Mouse (Mus musculus) midbrain, embryonic 15.5 days (tissue): Measurements from ENCODE around the gene Nfic. TPM values are rescaled to one million over a fixed set of nuclear protein-coding genes. Genes with fewer than 3 reads are reported as not detected.

Source experiments
- ATAC-seq: fragments of 200-750 bp; cut with Nextera tagmentation; replicated peaks from 2 replicates; pipeline ENCODE4 v1.8.0; 2017; ENCODE audit warnings: moderate TSS enrichment
- H3K27ac ChIP-seq: fragments of 300-500 bp; sonication (generic); 2 replicates; pipeline ENCODE4 v1.5.1; 2015; ENCODE audit warnings: mild to moderate bottlenecking, inconsistent platforms
- H3K27me3 ChIP-seq: fragments of 300-500 bp; sonication (generic); replicated peaks from 2 replicates; pipeline ENCODE4 v1.6.1; 2015; ENCODE audit warnings: inconsistent platforms
- H3K36me3 ChIP-seq: fragments of 300-500 bp; sonication (generic); replicated peaks from 2 replicates; pipeline ENCODE4 v1.6.1; 2015; ENCODE audit warnings: inconsistent platforms
- H3K4me1 ChIP-seq: fragments of 300-500 bp; sonication (generic); 2 replicates; pipeline ENCODE4 v1.6.1; 2015; ENCODE audit warnings: inconsistent platforms
- H3K4me2 ChIP-seq: fragments of 300-500 bp; sonication (generic); 2 replicates; pipeline ENCODE4 v1.6.1; 2015; ENCODE audit warnings: inconsistent platforms, mild to moderate bottlenecking, moderate library complexity
- H3K4me3 ChIP-seq: fragments of 300-500 bp; sonication (generic); 2 replicates; pipeline ENCODE4 v1.5.1; 2015; ENCODE audit warnings: mild to moderate bottlenecking, inconsistent platforms
- H3K9ac ChIP-seq: fragments of 300-500 bp; sonication (generic); 2 replicates; pipeline ENCODE4 v1.6.1; 2015; ENCODE audit warnings: mild to moderate bottlenecking, inconsistent platforms
- H3K9me3 ChIP-seq: fragments of 300-500 bp; sonication (generic); 2 replicates; pipeline ENCODE4 v1.6.1; 2016; ENCODE audit warnings: inconsistent platforms
- WGBS: fragments of 180-500 bp; shearing (Covaris S2); methylation state at CpG from one replicate; pipeline ENCODE4 v1.1.7; 2015; ENCODE audit warnings: mixed read lengths; 5-methylcytosine and 5-hydroxymethylcytosine counted together
- polyA plus RNA-seq: library from polyadenylated mRNA; unstranded; fragments of >200 nt; fragmentation: Nextera tagmentation; extraction: Ambion mirVana; gene quantifications from 2 replicates; pipeline ENCODE4 v1.2.1, GENCODE M21; 2015

Gene Nfic
- polyA plus RNA-seq, 1 experiment from 2014 or later = 18.1 TPM

GRCm38 (mm10) chr10:81432169-81432867, 23.1 kb downstream of the Nfic start:
- ATAC-seq = peak; percentile 7; the same call in 1 of the 2 replicates
- peak overlapping the region; percentile 6; the same call in 1 of the 2 replicates for H3K9ac ChIP-seq
- no peaks in the 10 kb centered on the region for H3K9me3 ChIP-seq
- peak overlapping the region; percentile 55; the same call in 1 of the 2 replicates for H3K27ac ChIP-seq
- no peaks in the 10 kb centered on the region for H3K36me3 ChIP-seq
- H3K4me3 ChIP-seq = peak overlapping the region; percentile 26
- H3K4me1 ChIP-seq = peaks cover 41% of the 10 kb centered on the region
- 63% methylated on average over 21 of the region's 21 CpGs for WGBS
- H3K27me3 ChIP-seq = peaks cover 2% of the 10 kb centered on the region
- H3K4me2 ChIP-seq = peak overlapping the region; percentile 55

DNA sequence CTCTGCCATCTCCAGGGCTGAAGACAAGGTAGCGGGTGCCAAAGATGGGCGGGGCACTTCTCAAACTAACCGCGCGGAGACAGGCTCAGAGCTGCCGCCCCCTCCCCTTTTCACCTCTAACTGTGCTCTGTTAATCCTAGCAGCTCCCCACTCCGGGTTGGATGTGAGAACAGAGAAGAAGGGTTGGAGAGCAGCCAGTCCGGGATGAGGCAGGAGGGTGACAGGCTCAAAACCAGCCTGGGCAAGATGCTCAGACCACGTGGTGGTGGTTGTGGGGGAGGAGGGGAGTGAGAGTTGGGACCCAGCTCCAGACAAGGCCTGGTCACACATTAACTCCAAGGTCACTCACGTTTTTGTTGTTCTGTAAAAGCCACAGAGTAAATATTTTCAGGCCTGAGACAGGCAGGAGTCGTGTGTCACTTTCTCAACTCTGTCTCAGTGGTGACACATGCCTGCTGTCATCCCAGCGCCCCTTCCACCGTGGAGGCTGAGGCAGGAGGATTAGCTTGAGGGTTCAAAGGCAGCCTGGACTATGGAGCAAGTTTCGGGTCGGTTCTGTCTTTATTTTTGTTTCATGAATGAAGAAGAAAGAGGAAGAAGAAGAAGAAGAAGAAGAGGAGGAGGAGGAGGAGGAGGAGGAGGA, 23.8 kb downstream of the Nfic start:
- H3K4me2 ChIP-seq = peak overlapping the region; percentile 88
- peak overlapping the region; percentile 76; the same call in 1 of the 2 replicates for H3K9ac ChIP-seq
- peaks cover 4% of the 10 kb centered on the region for H3K27me3 ChIP-seq
- H3K4me1 ChIP-seq = peaks cover 47% of the 10 kb centered on the region
- no peaks in the 10 kb centered on the region for H3K9me3 ChIP-seq
- 16% methylated on average over 15 of the region's 15 CpGs for WGBS
- ATAC-seq = no peak
- H3K36me3 ChIP-seq = no peaks in the 10 kb centered on the region
- H3K27ac ChIP-seq = peak overlapping the region; percentile 94
- H3K4me3 ChIP-seq = peak overlapping the region; percentile 72

- Histone ChIP-seq H3K4me2 (peak overlapping the region; percentile 88), H3K4me3 (peak overlapping the region; percentile 72), H3K9ac (peak overlapping the region; percentile 76), H3K27me3 (peaks cover 4% of the 10 kb centered on the region), H3K4me1 (peaks cover 54% of the 10 kb centered on the region), H3K36me3 (no peaks in the 10 kb centered on the region), H3K27ac (peak overlapping the region; percentile 94), H3K9me3 (no peaks in the 10 kb centered on the region)
- peak; percentile 12 for ATAC-seq
- WGBS = 1% methylated on average over 60 of the region's 70 CpGs
Observed at GRCm38 (mm10) chr10:81430831-81431525, 24.5 kb downstream of the Nfic start.

DNA sequence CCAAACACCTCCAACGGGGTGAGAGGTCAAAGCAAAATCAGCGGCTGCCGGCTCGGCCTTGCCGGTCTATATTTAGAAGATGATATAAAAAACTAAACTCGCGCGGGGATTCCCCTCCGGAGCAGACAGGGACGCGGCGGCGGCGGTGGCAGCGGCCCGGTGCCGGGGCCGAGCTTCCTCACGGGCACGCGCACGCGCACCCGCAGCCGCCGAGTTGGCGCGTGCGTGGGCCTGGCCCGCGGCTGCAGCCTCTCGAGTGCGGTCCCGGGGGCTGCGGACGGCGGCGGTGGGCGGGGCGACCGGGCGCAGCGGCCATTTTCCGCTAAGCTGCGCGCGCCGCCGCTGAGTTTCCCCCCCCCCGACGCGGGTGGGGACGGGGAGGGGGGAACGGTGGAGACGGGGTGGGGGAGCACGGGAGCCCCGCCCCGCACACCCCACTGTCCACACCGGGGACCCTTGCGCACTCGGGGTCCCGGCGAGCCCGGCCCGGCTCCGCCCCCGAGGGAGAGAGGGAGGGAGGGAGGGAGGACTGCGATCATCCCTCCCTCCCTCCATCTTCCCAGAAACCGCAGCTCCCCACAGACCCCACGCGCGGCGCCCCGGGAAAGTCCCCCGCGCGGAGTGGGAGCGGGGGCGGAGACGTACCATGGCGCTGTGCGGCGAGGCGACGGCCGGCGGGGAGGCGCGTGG, 25.1 kb downstream of the Nfic start:
- Histone ChIP-seq H3K4me3 (peak overlapping the region; percentile 72), H3K9me3 (no peaks in the 10 kb centered on the region), H3K4me2 (peak overlapping the region; percentile 88), H3K27ac (peak overlapping the region; percentile 94), H3K9ac (peak overlapping the region; percentile 76), H3K27me3 (peaks cover 4% of the 10 kb centered on the region), H3K36me3 (no peaks in the 10 kb centered on the region), H3K4me1 (peaks cover 59% of the 10 kb centered on the region)
- peak; percentile 19 for ATAC-seq
- 1% methylated on average over 51 of the region's 89 CpGs for WGBS

DNA sequence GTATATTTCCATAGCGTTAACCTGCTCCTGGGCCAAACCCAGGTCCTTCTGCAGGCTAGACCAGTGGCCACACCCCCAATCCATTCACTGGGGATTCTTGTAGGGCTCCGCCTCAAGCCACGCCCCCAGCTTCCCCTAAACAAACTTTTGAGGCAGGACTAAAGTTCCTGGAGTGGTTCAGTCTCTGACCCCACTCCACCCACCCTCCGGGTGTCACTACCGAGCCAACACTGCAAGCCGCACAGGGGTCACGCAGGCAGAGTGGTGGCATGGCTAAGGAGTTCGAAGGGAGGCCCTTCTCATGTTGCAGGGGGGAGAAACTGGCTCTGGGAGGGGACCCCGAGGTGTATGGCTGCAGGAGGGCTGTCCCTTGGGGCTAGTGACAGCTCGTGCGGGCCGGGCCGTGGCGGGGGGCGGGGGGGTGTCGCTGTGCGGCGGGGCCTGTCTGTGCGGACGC, 25.8 kb downstream of the Nfic start:
- H3K4me3 ChIP-seq = peak overlapping the region; percentile 72
- H3K4me2 ChIP-seq = peak overlapping the region; percentile 88
- peak overlapping the region; percentile 76 for H3K9ac ChIP-seq
- WGBS = 1% methylated on average over 20 of the region's 20 CpGs
- no peaks in the 10 kb centered on the region for H3K36me3 ChIP-seq
- H3K27ac ChIP-seq = peak overlapping the region; percentile 94
- ATAC-seq = no peak
- peaks cover 4% of the 10 kb centered on the region for H3K27me3 ChIP-seq
- peaks cover 60% of the 10 kb centered on the region for H3K4me1 ChIP-seq
- H3K9me3 ChIP-seq = no peaks in the 10 kb centered on the region

DNA sequence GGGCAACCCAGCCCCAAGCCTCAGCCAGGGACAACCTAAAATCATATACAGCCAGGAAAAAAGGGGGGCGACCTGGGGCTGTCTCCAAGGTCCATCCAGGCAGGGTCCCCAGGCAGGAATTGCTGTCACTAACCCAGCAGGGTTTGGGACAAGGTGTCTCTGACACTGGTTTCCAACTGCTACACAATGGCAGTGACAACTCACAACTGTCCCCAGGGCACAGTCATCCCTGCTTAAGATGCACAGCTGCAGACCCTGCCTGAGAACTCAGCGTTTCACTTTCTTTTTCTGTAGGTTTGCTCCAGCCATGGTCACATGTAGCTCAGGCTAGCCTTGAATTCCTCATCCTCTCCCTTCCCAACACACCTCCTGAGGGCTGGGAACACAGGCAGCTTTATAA, 26.3 kb downstream of the Nfic start:
- Histone ChIP-seq H3K9ac (no peak overlapping the region), H3K4me2 (peak overlapping the region; percentile 88), H3K27ac (no peak overlapping the region), H3K36me3 (no peaks in the 10 kb centered on the region), H3K4me3 (peak overlapping the region; percentile 72; the same call in 1 of the 2 replicates), H3K27me3 (peaks cover 4% of the 10 kb centered on the region), H3K4me1 (peaks cover 64% of the 10 kb centered on the region), H3K9me3 (no peaks in the 10 kb centered on the region)
- WGBS = 28% methylated on average over 2 of the region's 2 CpGs
- ATAC-seq = no peak

- peaks cover 66% of the 10 kb centered on the region for H3K4me1 ChIP-seq
- ATAC-seq = no peak
- H3K9me3 ChIP-seq = no peaks in the 10 kb centered on the region
- H3K27me3 ChIP-seq = peaks cover 4% of the 10 kb centered on the region
- WGBS = 93% methylated on average over 7 of the region's 7 CpGs
- H3K36me3 ChIP-seq = no peaks in the 10 kb centered on the region
- H3K27ac ChIP-seq = no peak overlapping the region
- no peak overlapping the region for H3K9ac ChIP-seq
- no peak overlapping the region for H3K4me3 ChIP-seq
- no peak overlapping the region for H3K4me2 ChIP-seq
Observed at GRCm38 (mm10) chr10:81428507-81428870, 26.9 kb downstream of the Nfic start.

GRCm38 (mm10) chr10:81427804-81428506, 27.5 kb downstream of the Nfic start:
- Histone ChIP-seq H3K4me3 (no peak overlapping the region), H3K36me3 (no peaks in the 10 kb centered on the region), H3K4me2 (no peak overlapping the region), H3K9me3 (no peaks in the 10 kb centered on the region), H3K4me1 (peaks cover 61% of the 10 kb centered on the region), H3K27me3 (peaks cover 4% of the 10 kb centered on the region), H3K27ac (no peak overlapping the region), H3K9ac (no peak overlapping the region)
- ATAC-seq = no peak
- WGBS = 75% methylated on average over 8 of the region's 8 CpGs

DNA sequence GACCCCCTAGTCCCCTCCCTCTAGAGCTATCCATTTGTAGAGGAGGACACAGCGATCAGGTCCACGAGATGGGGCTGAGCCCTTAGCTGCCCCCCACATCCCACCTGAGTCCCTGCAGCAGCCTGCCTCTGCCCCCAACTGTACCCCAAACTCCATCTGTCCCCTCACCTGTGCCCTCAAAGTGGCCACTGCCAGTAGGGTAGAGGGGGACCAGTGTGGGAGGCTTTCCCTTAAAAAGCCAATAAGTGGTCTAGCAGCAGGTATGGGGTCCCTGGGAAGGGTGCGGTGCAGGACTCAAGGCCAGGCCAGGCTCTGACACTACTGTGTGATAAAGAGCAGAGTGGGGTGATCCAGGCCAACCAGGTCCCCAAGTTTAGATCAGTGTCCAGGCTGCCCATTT, 28.1 kb downstream of the Nfic start:
- H3K4me2 ChIP-seq = peak overlapping the region; percentile 61
- WGBS = 39% methylated on average over 3 of the region's 3 CpGs
- no peaks in the 10 kb centered on the region for H3K36me3 ChIP-seq
- peaks cover 57% of the 10 kb centered on the region for H3K4me1 ChIP-seq
- no peak overlapping the region for H3K27ac ChIP-seq
- H3K9ac ChIP-seq = peak overlapping the region; percentile 40; the same call in 1 of the 2 replicates
- no peak for ATAC-seq
- peak overlapping the region; percentile 30 for H3K4me3 ChIP-seq
- H3K27me3 ChIP-seq = peaks cover 4% of the 10 kb centered on the region
- H3K9me3 ChIP-seq = no peaks in the 10 kb centered on the region

GRCm38 (mm10) chr10:81426897-81427296, 28.5 kb downstream of the Nfic start:
- peak overlapping the region; percentile 30 for H3K4me3 ChIP-seq
- peak overlapping the region; percentile 40 for H3K9ac ChIP-seq
- no peak for ATAC-seq
- H3K9me3 ChIP-seq = no peaks in the 10 kb centered on the region
- no peaks in the 10 kb centered on the region for H3K36me3 ChIP-seq
- peak overlapping the region; percentile 61 for H3K4me2 ChIP-seq
- peaks cover 4% of the 10 kb centered on the region for H3K27me3 ChIP-seq
- 1% methylated on average over 36 of the region's 38 CpGs for WGBS
- H3K4me1 ChIP-seq = peaks cover 56% of the 10 kb centered on the region
- H3K27ac ChIP-seq = no peak overlapping the region

DNA sequence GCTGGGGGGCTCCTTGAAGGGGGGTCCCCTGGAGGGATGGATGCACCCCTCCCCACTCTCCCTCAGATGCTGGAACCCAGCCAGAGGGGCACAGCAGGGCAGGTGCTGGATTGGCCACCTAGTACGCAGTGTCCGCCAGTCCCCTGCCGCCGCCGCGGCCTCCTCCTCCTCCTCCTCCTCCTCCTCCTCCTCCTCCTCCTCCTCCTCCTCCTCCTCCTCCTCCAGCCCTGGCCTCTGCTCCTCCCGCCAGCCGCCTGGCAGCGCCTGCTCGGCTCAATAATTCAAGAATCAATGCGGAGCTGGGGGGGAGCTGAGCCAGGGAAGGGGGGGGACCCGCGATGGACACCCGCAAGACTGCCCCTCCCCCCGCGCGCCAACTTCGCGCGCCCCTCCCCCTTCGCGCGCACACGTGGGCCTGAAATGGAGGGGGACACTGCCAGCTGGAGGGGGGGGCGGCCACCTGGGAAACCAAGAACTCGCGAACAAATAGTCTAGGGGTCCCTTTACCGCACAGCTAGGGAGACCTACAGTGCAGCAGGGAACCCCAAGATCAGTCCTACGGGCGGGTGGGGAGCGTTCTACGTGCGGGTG, 29.3 kb downstream of the Nfic start:
- Histone ChIP-seq H3K9me3 (no peaks in the 10 kb centered on the region), H3K4me1 (peaks cover 49% of the 10 kb centered on the region), H3K9ac (peak overlapping the region; percentile 40), H3K27me3 (peaks cover 4% of the 10 kb centered on the region), H3K4me3 (peak overlapping the region; percentile 30), H3K36me3 (no peaks in the 10 kb centered on the region), H3K27ac (no peak overlapping the region), H3K4me2 (peak overlapping the region; percentile 61)
- under 1% methylated on average over 14 of the region's 33 CpGs for WGBS
- no peak for ATAC-seq
